Mouse (Mus musculus) stomach, embryonic 15.5 days (tissue): Measurements from ENCODE around the gene Klhdc7b. TPM values are rescaled to one million over a fixed set of nuclear protein-coding genes. Genes with fewer than 3 reads are reported as not detected.

Source experiments
- ATAC-seq: fragments of 200-750 bp; cut with Nextera tagmentation; 2 replicates; pipeline ENCODE4 v1.8.0; 2017; ENCODE audit warnings: low read depth, moderate number of reproducible peaks, moderate TSS enrichment; ENCODE audit not compliant: insufficient read depth, low FRiP score
- H3K27ac ChIP-seq: fragments of 300-500 bp; sonication (generic); 2 replicates; pipeline ENCODE4 v1.5.1; 2015; ENCODE audit warnings: mild to moderate bottlenecking, inconsistent platforms
- H3K27me3 ChIP-seq: fragments of 300-500 bp; sonication (generic); replicated peaks from 2 replicates; pipeline ENCODE4 v1.6.1; 2015; ENCODE audit warnings: inconsistent platforms
- H3K36me3 ChIP-seq: fragments of 300-500 bp; sonication (generic); 2 replicates; pipeline ENCODE4 v1.6.1; 2015; ENCODE audit warnings: inconsistent platforms
- H3K4me1 ChIP-seq: fragments of 300-500 bp; sonication (generic); 2 replicates; pipeline ENCODE4 v1.6.1; 2015; ENCODE audit warnings: inconsistent platforms
- H3K4me2 ChIP-seq: fragments of 300-500 bp; sonication (generic); 2 replicates; pipeline ENCODE4 v1.6.1; 2015; ENCODE audit warnings: mild to moderate bottlenecking, inconsistent platforms
- H3K4me3 ChIP-seq: fragments of 300-500 bp; sonication (generic); replicated peaks from 2 replicates; pipeline ENCODE4 v1.5.1; 2015; ENCODE audit warnings: inconsistent platforms
- H3K9ac ChIP-seq: fragments of 300-500 bp; sonication (generic); 2 replicates; pipeline ENCODE4 v1.6.1; 2015; ENCODE audit warnings: inconsistent platforms
- H3K9me3 ChIP-seq: fragments of 300-500 bp; sonication (generic); 2 replicates; pipeline ENCODE4 v1.6.1; 2016; ENCODE audit warnings: inconsistent platforms
- WGBS: fragments of 180-500 bp; shearing (Covaris S2); methylation state at CpG from one replicate; pipeline ENCODE4 v1.1.7; 2015; 5-methylcytosine and 5-hydroxymethylcytosine counted together
- polyA plus RNA-seq: library from polyadenylated mRNA; unstranded; fragments of >200 nt; fragmentation: Nextera tagmentation; extraction: Ambion mirVana; gene quantifications from 2 replicates; pipeline ENCODE4 v1.2.1, GENCODE M21; 2015

Klhdc7b gene
- not detected in 2 replicates for polyA plus RNA-seq

GRCm38 (mm10) chr15:89384617-89385016, at the start of gene Klhdc7b:
Klhdc7b (plus strand) TSS chr15:89384917.
- Histone ChIP-seq H3K4me2 (no peak within 1 kb of the TSS), H3K4me3 (no peak within 1 kb of the TSS), H3K4me1 (no peaks in the 10 kb centered on the region), H3K27ac (no peak within 1 kb of the TSS), H3K27me3 (peaks cover 5% of the 10 kb centered on the region), H3K36me3 (no peaks in the 10 kb centered on the region), H3K9me3 (no peaks in the 10 kb centered on the region), H3K9ac (no peak within 1 kb of the TSS)
- no peak for ATAC-seq
- 86% methylated on average over 7 of the region's 7 CpGs for WGBS

DNA sequence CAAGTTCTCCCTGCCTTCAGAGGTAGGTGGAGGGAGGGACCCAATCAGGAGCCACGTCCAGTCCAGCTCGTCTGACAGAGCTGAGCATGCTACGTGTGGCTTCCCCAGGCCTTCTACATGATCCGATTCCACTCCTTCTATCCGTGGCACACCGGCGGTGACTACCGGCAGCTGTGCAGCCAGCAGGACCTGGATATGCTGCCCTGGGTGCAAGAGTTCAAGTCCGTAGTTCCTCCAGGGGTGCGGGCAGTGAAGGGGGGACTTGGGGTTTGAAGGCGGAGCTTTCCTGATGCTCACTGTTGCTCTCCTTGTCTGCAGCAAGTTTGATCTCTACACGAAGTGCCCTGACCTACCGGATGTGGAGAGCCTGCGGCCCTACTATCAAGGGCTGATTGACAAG, 48.3 kb upstream of the Klhdc7b start:
- H3K9ac ChIP-seq, result no peak overlapping the region
- no peak overlapping the region for H3K27ac ChIP-seq
- no peak overlapping the region for H3K4me2 ChIP-seq
- WGBS, result 84% methylated on average over 14 of the region's 14 CpGs
- H3K4me3 ChIP-seq, result no peak overlapping the region
- no peaks in the 10 kb centered on the region for H3K9me3 ChIP-seq
- ATAC-seq, result no peak
- H3K27me3 ChIP-seq, result no peaks in the 10 kb centered on the region
- no peaks in the 10 kb centered on the region for H3K36me3 ChIP-seq
- no peaks in the 10 kb centered on the region for H3K4me1 ChIP-seq

GRCm38 (mm10) chr15:89339696-89340095, 45.0 kb upstream of the Klhdc7b start:
- H3K27ac ChIP-seq, result no peak overlapping the region

GRCm38 (mm10) chr15:89340136-89340535, 44.6 kb upstream of the Klhdc7b start:
- no peak overlapping the region for H3K9ac ChIP-seq
- H3K4me1 ChIP-seq, result no peaks in the 10 kb centered on the region
- H3K9me3 ChIP-seq, result no peaks in the 10 kb centered on the region
- H3K4me2 ChIP-seq, result no peak overlapping the region
- no peaks in the 10 kb centered on the region for H3K36me3 ChIP-seq
- no peak for ATAC-seq
- no peak overlapping the region for H3K4me3 ChIP-seq
- H3K27me3 ChIP-seq, result no peaks in the 10 kb centered on the region
- 76% methylated on average over 3 of the region's 3 CpGs for WGBS
- no peak overlapping the region for H3K27ac ChIP-seq

More at GRCm38 (mm10) chr15:89339696-89340095, 45.0 kb upstream of the Klhdc7b start:
- H3K27me3 ChIP-seq, result no peaks in the 10 kb centered on the region
- no peak overlapping the region for H3K4me3 ChIP-seq
- no peaks in the 10 kb centered on the region for H3K4me1 ChIP-seq
- WGBS, result 79% methylated on average over 2 of the region's 2 CpGs
- no peak for ATAC-seq
- H3K9me3 ChIP-seq, result no peaks in the 10 kb centered on the region
- no peaks in the 10 kb centered on the region for H3K36me3 ChIP-seq
- no peak overlapping the region for H3K4me2 ChIP-seq
- H3K9ac ChIP-seq, result no peak overlapping the region

GRCm38 (mm10) chr15:89341678-89342077, 43.0 kb upstream of the Klhdc7b start:
- no peak overlapping the region for H3K9ac ChIP-seq
- no peaks in the 10 kb centered on the region for H3K27me3 ChIP-seq
- 52% methylated on average over 1 of the region's 1 CpGs for WGBS
- H3K9me3 ChIP-seq, result no peaks in the 10 kb centered on the region
- no peak for ATAC-seq
- H3K4me3 ChIP-seq, result no peak overlapping the region
- H3K4me1 ChIP-seq, result no peaks in the 10 kb centered on the region
- no peak overlapping the region for H3K4me2 ChIP-seq
- H3K36me3 ChIP-seq, result no peaks in the 10 kb centered on the region
- no peak overlapping the region for H3K27ac ChIP-seq

DNA sequence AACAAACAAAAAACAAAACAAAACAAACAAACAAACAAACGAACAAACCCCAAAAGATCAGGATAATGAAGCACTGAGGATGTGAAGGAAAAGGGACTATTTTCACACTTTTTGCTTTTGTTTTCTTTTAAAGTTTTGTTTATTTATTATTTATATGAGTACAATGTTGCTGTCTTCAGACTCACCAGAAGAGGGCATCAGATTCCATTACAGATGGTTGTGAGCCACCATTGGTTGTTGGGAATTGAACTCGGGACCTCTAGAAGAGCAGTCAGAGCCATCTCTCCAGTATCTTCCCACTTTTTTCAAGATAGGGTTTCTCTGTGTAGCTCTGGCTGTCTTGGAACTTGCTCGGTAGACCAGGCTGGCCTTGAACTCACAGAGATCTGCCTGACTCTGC, 41.4 kb upstream of the Klhdc7b start:
- Histone ChIP-seq H3K27ac (no peak overlapping the region), H3K4me2 (no peak overlapping the region)
- WGBS, result 78% methylated on average over 3 of the region's 3 CpGs

DNA sequence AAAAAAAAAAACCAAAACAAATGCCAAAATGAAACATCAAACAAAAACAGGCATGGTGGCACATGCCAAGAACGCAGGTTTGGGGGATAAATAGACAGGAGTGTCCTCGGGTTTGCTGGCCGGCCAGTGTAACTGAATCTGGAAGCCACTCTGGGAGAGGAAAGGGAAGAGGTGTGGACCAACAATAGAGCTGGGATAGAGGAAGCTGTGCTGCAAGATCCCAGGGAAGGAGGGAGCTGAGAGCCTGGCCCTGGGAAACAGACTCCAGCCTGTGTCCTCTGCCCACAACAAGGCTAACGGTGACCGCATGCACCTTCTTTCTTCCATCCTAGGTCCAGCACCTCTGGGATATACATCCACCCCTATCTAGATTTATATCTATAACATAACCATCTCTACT, 34.3 kb upstream of the Klhdc7b start:
- WGBS, result 92% methylated on average over 5 of the region's 5 CpGs
- Histone ChIP-seq H3K4me3 (no peak overlapping the region), H3K27me3 (no peaks in the 10 kb centered on the region), H3K4me2 (no peak overlapping the region), H3K36me3 (peaks cover 33% of the 10 kb centered on the region), H3K9me3 (no peaks in the 10 kb centered on the region), H3K4me1 (peaks cover 13% of the 10 kb centered on the region), H3K27ac (no peak overlapping the region), H3K9ac (no peak overlapping the region)
- no peak for ATAC-seq

More for the DNA sequence above, 41.4 kb upstream of the Klhdc7b start:
- Histone ChIP-seq H3K9me3 (no peaks in the 10 kb centered on the region), H3K36me3 (no peaks in the 10 kb centered on the region), H3K9ac (no peak overlapping the region), H3K27me3 (no peaks in the 10 kb centered on the region), H3K4me3 (no peak overlapping the region), H3K4me1 (no peaks in the 10 kb centered on the region)
- ATAC-seq, result no peak

DNA sequence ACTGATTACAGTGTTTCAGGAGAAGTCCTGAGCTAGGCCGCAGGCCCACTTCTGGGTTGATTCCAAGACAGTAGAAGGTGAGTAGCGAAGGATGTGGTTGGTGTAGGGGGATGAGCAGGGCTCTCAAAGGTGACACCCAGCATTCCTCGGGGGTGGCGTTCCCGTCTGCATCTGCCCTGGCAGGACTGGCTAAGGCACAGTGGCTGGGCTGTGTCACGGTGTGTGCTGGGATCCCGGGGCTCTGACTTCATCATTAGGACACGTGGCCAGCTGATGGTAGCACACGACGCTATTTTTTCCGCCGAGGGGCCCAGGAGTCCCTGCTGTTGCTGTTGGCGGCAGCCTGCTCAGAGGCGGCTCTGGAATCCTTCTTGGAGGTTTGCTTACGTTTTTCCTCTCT, 33.4 kb upstream of the Klhdc7b start:
- H3K4me2 ChIP-seq, result no peak overlapping the region
- H3K9ac ChIP-seq, result no peak overlapping the region
- H3K27me3 ChIP-seq, result no peaks in the 10 kb centered on the region
- no peak overlapping the region for H3K27ac ChIP-seq
- H3K9me3 ChIP-seq, result no peaks in the 10 kb centered on the region
- H3K4me1 ChIP-seq, result peaks cover 13% of the 10 kb centered on the region
- peaks cover 33% of the 10 kb centered on the region for H3K36me3 ChIP-seq
- no peak for ATAC-seq
- no peak overlapping the region for H3K4me3 ChIP-seq
- 86% methylated on average over 15 of the region's 15 CpGs for WGBS

- Histone ChIP-seq H3K9ac (no peak overlapping the region), H3K27me3 (no peaks in the 10 kb centered on the region), H3K4me2 (no peak overlapping the region), H3K4me1 (peaks cover 16% of the 10 kb centered on the region), H3K36me3 (peaks cover 33% of the 10 kb centered on the region), H3K9me3 (no peaks in the 10 kb centered on the region), H3K27ac (no peak overlapping the region), H3K4me3 (no peak overlapping the region)
- ATAC-seq, result no peak
- WGBS, result 88% methylated on average over 14 of the region's 14 CpGs
Measured at GRCm38 (mm10) chr15:89352054-89352453, 32.7 kb upstream of the Klhdc7b start.

DNA sequence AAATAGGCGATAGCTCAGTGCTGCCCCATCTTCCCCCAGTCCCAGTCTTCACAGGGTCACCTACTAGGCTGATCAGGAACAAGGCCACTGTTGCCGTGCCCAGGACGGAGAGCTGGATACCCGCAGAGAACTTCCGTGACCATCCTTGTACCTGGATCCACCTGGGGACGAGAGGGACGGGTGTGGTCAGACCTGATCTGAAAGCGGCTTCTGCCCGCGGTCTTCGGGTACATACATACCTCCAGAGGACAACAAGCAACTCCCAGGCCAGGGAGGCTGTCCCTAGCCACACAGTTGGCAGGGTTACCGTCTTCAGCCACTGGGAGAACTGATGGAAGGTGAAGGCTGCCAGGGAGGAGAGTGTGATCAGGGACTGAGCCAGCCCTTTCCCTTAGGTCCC, 31.9 kb upstream of the Klhdc7b start:
- no peak overlapping the region for H3K9ac ChIP-seq
- WGBS, result 94% methylated on average over 12 of the region's 12 CpGs
- no peak for ATAC-seq

GRCm38 (mm10) chr15:89353837-89354236, 30.9 kb upstream of the Klhdc7b start:
- H3K27ac ChIP-seq, result no peak overlapping the region
- H3K27me3 ChIP-seq, result no peaks in the 10 kb centered on the region
- 95% methylated on average over 16 of the region's 16 CpGs for WGBS
- no peaks in the 10 kb centered on the region for H3K9me3 ChIP-seq
- no peak overlapping the region for H3K4me3 ChIP-seq
- H3K4me1 ChIP-seq, result peaks cover 24% of the 10 kb centered on the region
- ATAC-seq, result no peak
- H3K36me3 ChIP-seq, result peaks cover 33% of the 10 kb centered on the region
- H3K4me2 ChIP-seq, result peak overlapping the region; percentile 76; the same call in 1 of the 2 replicates
- no peak overlapping the region for H3K9ac ChIP-seq

More for the DNA sequence above, 31.9 kb upstream of the Klhdc7b start:
- no peaks in the 10 kb centered on the region for H3K27me3 ChIP-seq
- H3K9me3 ChIP-seq, result no peaks in the 10 kb centered on the region
- H3K4me2 ChIP-seq, result no peak overlapping the region
- H3K27ac ChIP-seq, result no peak overlapping the region
- H3K36me3 ChIP-seq, result peaks cover 33% of the 10 kb centered on the region
- H3K4me3 ChIP-seq, result no peak overlapping the region
- peaks cover 20% of the 10 kb centered on the region for H3K4me1 ChIP-seq

- H3K36me3 ChIP-seq, result peaks cover 33% of the 10 kb centered on the region
- ATAC-seq, result no peak
- H3K9me3 ChIP-seq, result no peaks in the 10 kb centered on the region
- H3K27me3 ChIP-seq, result no peaks in the 10 kb centered on the region
- peak overlapping the region; percentile 55; the same call in 1 of the 2 replicates for H3K9ac ChIP-seq
- H3K27ac ChIP-seq, result no peak overlapping the region
- whole genome bisulfite sequencing, result 66% methylated on average over 7 of the region's 7 CpGs
- peak overlapping the region; percentile 76 for H3K4me2 ChIP-seq
- H3K4me1 ChIP-seq, result peaks cover 24% of the 10 kb centered on the region
- peak overlapping the region; percentile 77 for H3K4me3 ChIP-seq
Measured at GRCm38 (mm10) chr15:89354455-89354854, 30.3 kb upstream of the Klhdc7b start.
